Mouse (Mus musculus): ENCODE results near the gene Dnah2. TPM values are rescaled to one million over a fixed set of nuclear protein-coding genes. Genes with fewer than 3 reads are reported as not detected.
A peak's percentile ranks its signal among the peaks of the same experiment; 100 is the strongest.

The Dnah2 gene
- polyA plus RNA-seq, 1 experiment from 2014 or later = 2.7 TPM

- 88% methylated on average over 16 of the region's 16 CpGs for WGBS
- ATAC-seq (ENCODE audit: low read depth) = no peak
- no peaks in the 10 kb centered on the region for H3K27me3 ChIP-seq
- no peak overlapping the region for H3K4me2 ChIP-seq
- peak overlapping the region; percentile 100; the same call in 1 of the 2 replicates for H3K9ac ChIP-seq
- H3K4me1 ChIP-seq (replicated peaks) = peaks cover 40% of the 10 kb centered on the region
- H3K4me3 ChIP-seq = no peak overlapping the region
- H3K9me3 ChIP-seq = no peaks in the 10 kb centered on the region
- H3K27ac ChIP-seq (replicated peaks) = no peak overlapping the region
- H3K36me3 ChIP-seq = peaks cover 66% of the 10 kb centered on the region
These were observed 141.8 kb downstream of the Dnah2 start for GRCm38 (mm10) chr11:69406867-69407723.

GRCm38 (mm10) chr11:69406282-69406681 is 142.6 kb downstream of the Dnah2 start:
- 89% methylated on average over 19 of the region's 19 CpGs for WGBS
- no peak overlapping the region for H3K4me2 ChIP-seq
- no peak overlapping the region for H3K27ac ChIP-seq (replicated peaks)
- H3K4me3 ChIP-seq = no peak overlapping the region
- ATAC-seq (ENCODE audit: low read depth) = no peak
- H3K36me3 ChIP-seq = peaks cover 68% of the 10 kb centered on the region
- H3K9ac ChIP-seq = no peak overlapping the region
- no peaks in the 10 kb centered on the region for H3K9me3 ChIP-seq
- no peaks in the 10 kb centered on the region for H3K27me3 ChIP-seq
- H3K4me1 ChIP-seq (replicated peaks) = peaks cover 37% of the 10 kb centered on the region

- Histone ChIP-seq H3K9ac (no peak overlapping the region), H3K27ac (replicated peaks) (no peak overlapping the region), H3K36me3 (peaks cover 75% of the 10 kb centered on the region), H3K9me3 (no peaks in the 10 kb centered on the region), H3K4me2 (no peak overlapping the region), H3K27me3 (peaks cover 5% of the 10 kb centered on the region), H3K4me3 (no peak overlapping the region), H3K4me1 (replicated peaks) (peaks cover 38% of the 10 kb centered on the region)
- 89% methylated on average over 24 of the region's 24 CpGs for WGBS
- no peak for ATAC-seq (ENCODE audit: low read depth)
These were observed 143.3 kb downstream of the Dnah2 start for GRCm38 (mm10) chr11:69405397-69406200.

- 92% methylated on average over 21 of the region's 24 CpGs for WGBS
- H3K4me3 ChIP-seq = no peak overlapping the region
- no peak overlapping the region for H3K4me2 ChIP-seq
- peaks cover 83% of the 10 kb centered on the region for H3K36me3 ChIP-seq
- peaks cover 30% of the 10 kb centered on the region for H3K4me1 ChIP-seq (replicated peaks)
- no peak overlapping the region for H3K27ac ChIP-seq (replicated peaks)
- no peak overlapping the region for H3K9ac ChIP-seq
- peaks cover 14% of the 10 kb centered on the region for H3K27me3 ChIP-seq
- H3K9me3 ChIP-seq = no peaks in the 10 kb centered on the region
- no peak for ATAC-seq (ENCODE audit: low read depth)
These were observed 144.1 kb downstream of the Dnah2 start for GRCm38 (mm10) chr11:69404595-69405396.

- Histone ChIP-seq H3K4me2 (no peak overlapping the region), H3K27ac (replicated peaks) (no peak overlapping the region), H3K9me3 (no peaks in the 10 kb centered on the region), H3K9ac (no peak overlapping the region), H3K36me3 (peaks cover 90% of the 10 kb centered on the region), H3K4me1 (replicated peaks) (peaks cover 25% of the 10 kb centered on the region), H3K27me3 (peaks cover 16% of the 10 kb centered on the region), H3K4me3 (no peak overlapping the region)
- 94% methylated on average over 34 of the region's 38 CpGs for WGBS
- no peak for ATAC-seq (ENCODE audit: low read depth)
These were observed 145.0 kb downstream of the Dnah2 start for GRCm38 (mm10) chr11:69403691-69404594.

- H3K4me2 ChIP-seq = no peak overlapping the region
- peaks cover 16% of the 10 kb centered on the region for H3K27me3 ChIP-seq
- WGBS = 86% methylated on average over 12 of the region's 12 CpGs
- H3K36me3 ChIP-seq = peaks cover 89% of the 10 kb centered on the region
- H3K4me1 ChIP-seq (replicated peaks) = peaks cover 24% of the 10 kb centered on the region
- H3K9me3 ChIP-seq = no peaks in the 10 kb centered on the region
- ATAC-seq (ENCODE audit: low read depth) = no peak
- H3K9ac ChIP-seq = no peak overlapping the region
- no peak overlapping the region for H3K4me3 ChIP-seq
- no peak overlapping the region for H3K27ac ChIP-seq (replicated peaks)
These were observed 146.9 kb downstream of the Dnah2 start for GRCm38 (mm10) chr11:69401987-69402386.

- Histone ChIP-seq H3K9ac (0 out of 2 replicates have a peak overlapping the region, but pooled peaks have one; percentile 2), H3K4me1 (replicated peaks) (peaks cover 31% of the 10 kb centered on the region), H3K4me3 (no peak overlapping the region), H3K27ac (replicated peaks) (peak overlapping the region; percentile 24; the same call in 1 of the 2 replicates), H3K4me2 (no peak overlapping the region), H3K9me3 (no peaks in the 10 kb centered on the region), H3K36me3 (peaks cover 82% of the 10 kb centered on the region), H3K27me3 (peaks cover 16% of the 10 kb centered on the region)
- peak; percentile 77 for ATAC-seq (ENCODE audit: low read depth)
- 13% methylated on average over 22 of the region's 22 CpGs for WGBS
These were observed 147.7 kb downstream of the Dnah2 start for GRCm38 (mm10) chr11:69401210-69401637.

GRCm38 (mm10) chr11:69400083-69400850 is 148.6 kb downstream of the Dnah2 start:
- Histone ChIP-seq H3K36me3 (peaks cover 72% of the 10 kb centered on the region), H3K4me3 (no peak overlapping the region)
- 81% methylated on average over 25 of the region's 25 CpGs for WGBS

GRCm38 (mm10) chr11:69399201-69400082 is 149.5 kb downstream of the Dnah2 start:
- WGBS = 16% methylated on average over 66 of the region's 66 CpGs
- Histone ChIP-seq H3K4me2 (no peak overlapping the region), H3K36me3 (peaks cover 64% of the 10 kb centered on the region), H3K4me1 (replicated peaks) (peaks cover 34% of the 10 kb centered on the region), H3K27ac (replicated peaks) (no peak overlapping the region), H3K9ac (0 out of 2 replicates have a peak overlapping the region, but pooled peaks have one; percentile 26), H3K4me3 (no peak overlapping the region), H3K27me3 (peaks cover 16% of the 10 kb centered on the region), H3K9me3 (no peaks in the 10 kb centered on the region)
- no peak for ATAC-seq (ENCODE audit: low read depth)

More at GRCm38 (mm10) chr11:69400083-69400850, 148.6 kb downstream of the Dnah2 start:
- Histone ChIP-seq H3K27ac (replicated peaks) (no peak overlapping the region), H3K4me1 (replicated peaks) (peaks cover 33% of the 10 kb centered on the region), H3K9me3 (no peaks in the 10 kb centered on the region), H3K4me2 (no peak overlapping the region), H3K9ac (0 out of 2 replicates have a peak overlapping the region, but pooled peaks have one; percentile 26), H3K27me3 (peaks cover 16% of the 10 kb centered on the region)
- no peak for ATAC-seq (ENCODE audit: low read depth)

Data from neural tube, embryonic 13.5 days (tissue).